Mouse (Mus musculus) forebrain, embryonic 12.5 days (tissue): Measurements from ENCODE around the gene Dbt. TPM values are rescaled to one million over a fixed set of nuclear protein-coding genes. Genes with fewer than 3 reads are reported as not detected.

Experiments
- polyA plus RNA-seq: library from polyadenylated mRNA; unstranded; fragments of >200 nt; fragmentation: Nextera tagmentation; extraction: Ambion mirVana; gene quantifications from 2 replicates; pipeline ENCODE4 v1.2.1, GENCODE M21; 2016

Dbt gene
- polyA plus RNA-seq, 1 experiment from 2014 or later: 12.6 TPM

Other genes starting within 250 kb of the Dbt start
- 21.6 and 23.2 TPM in 2 replicates for gene Cdc14a, start 89.0 kb upstream of the Dbt start, polyA plus RNA-seq
- gene Rtca, start 4.9 kb upstream of the Dbt start, polyA plus RNA-seq: 108 TPM in 2 replicates
- gene Lrrc39, start 49.9 kb downstream of the Dbt start, polyA plus RNA-seq: 0.47 and 0.70 TPM in 2 replicates
- 36.0 and 37.1 TPM in 2 replicates for gene Sass6, start 81.9 kb downstream of the Dbt start, polyA plus RNA-seq
- 28.5 and 30.7 TPM in 2 replicates for gene Trmt13, start 101.5 kb downstream of the Dbt start, polyA plus RNA-seq
- 77.6 and 79.3 TPM in 2 replicates for gene Mfsd14a, start 149.6 kb downstream of the Dbt start, polyA plus RNA-seq
- gene Gm43191, start 168.2 kb downstream of the Dbt start, polyA plus RNA-seq: 0.81 TPM in 1 of 2 replicates, not detected in the other
- 8.0 and 10.2 TPM in 2 replicates for gene Slc35a3, start 199.8 kb downstream of the Dbt start, polyA plus RNA-seq